11 mouse cellular contexts compared by ENCODE assay signal in the genomic region with DNA sequence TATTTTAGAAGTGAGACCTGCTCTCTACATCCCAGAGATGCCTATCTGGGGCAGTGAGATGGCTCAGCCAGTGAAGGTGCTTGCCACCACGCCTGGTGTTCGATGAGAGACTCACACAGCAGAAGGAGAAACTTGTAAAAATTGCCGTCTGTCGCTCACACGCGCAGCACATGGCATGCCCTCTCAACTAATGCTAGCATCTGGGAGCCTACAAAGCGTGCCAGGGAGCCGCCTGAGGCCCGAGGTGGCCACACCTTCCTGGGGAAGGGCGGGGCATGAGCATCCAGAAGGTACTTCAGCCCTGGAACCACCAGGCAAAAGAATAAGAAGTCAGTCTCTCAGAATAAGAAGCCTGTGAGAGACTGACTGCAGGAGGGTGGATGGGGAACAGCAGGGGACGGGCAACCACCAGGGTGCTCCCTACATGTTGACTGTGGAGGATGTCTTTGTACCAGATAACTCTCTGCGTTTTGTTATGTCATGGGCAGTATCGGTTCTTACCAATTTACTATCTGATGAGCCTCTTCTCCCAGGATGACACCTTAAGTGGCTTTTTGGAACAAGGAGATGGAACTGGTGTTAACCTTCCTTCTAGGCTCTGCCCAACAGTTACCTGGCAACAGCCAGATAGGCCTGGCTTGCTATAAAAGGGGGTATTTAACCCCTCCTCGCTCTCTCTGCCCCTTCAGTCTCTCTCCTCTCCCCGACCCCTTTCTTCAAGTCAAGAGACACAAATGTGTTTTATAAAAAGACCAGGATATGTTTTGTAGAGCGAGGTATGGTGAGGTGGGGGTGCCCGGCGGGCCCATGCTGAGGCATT. TPM values are rescaled to one million over a fixed set of nuclear protein-coding genes. Genes with fewer than 3 reads are reported as not detected.
DNase-seq lines count a peak whose midpoint lies in the region; ATAC-seq and TF ChIP-seq lines count a peak whose summit lies in the region.
"Had no signal": no experiment of that assay in that cellular context is flagged by ENCODE, and none has a peak within 500 bp of the region (broad histone marks: within the 10 kb centered on the region; RNA-seq: fewer than 3 reads in every experiment).

No protein-coding gene starts in this region.

- intact Hi-C loops in left cerebral cortex, postnatal 14 days (cut with DNase I) = no loop called here

- H3K27ac ChIP-seq in ES-E14 (ENCODE audit: insufficient read depth, low read depth, low read length, poor library complexity, severe bottlenecking) = no peak overlapping the region
- peak overlapping the region; percentile 83 for H3K27ac ChIP-seq in hindbrain, embryonic 10.5 days
- H3K27ac ChIP-seq in liver, embryonic 16.5 days (ENCODE audit: low read length) = no peak overlapping the region

- peaks cover 4 to 17% of the 10 kb centered on the region in 2 experiments; a peak in 3 of 4 replicates for H3K4me1 ChIP-seq in ES-E14 (ENCODE audit: control insufficient read depth in 2 of 2, insufficient read depth in 2 of 2, low read length in 2 of 2, poor library complexity in 1 of 2)
- peaks cover 29% of the 10 kb centered on the region for H3K4me1 ChIP-seq in hindbrain, embryonic 10.5 days (replicated peaks)
- peaks cover 38% of the 10 kb centered on the region for H3K4me1 ChIP-seq in liver, embryonic 16.5 days (ENCODE audit: control insufficient read depth, low read depth, low read length)

- 0 out of 2 replicates have a peak, but pooled peaks cover 2% of the 10 kb centered on the region for H3K27me3 ChIP-seq in hindbrain, embryonic 10.5 days (ENCODE audit: insufficient read depth, poor library complexity, severe bottlenecking)
- H3K27me3 ChIP-seq in liver, embryonic 16.5 days (ENCODE audit: control insufficient read depth, insufficient read depth, low read depth, low read length) = no peaks in the 10 kb centered on the region; the same call in 1 of the 2 replicates

- H3K9ac ChIP-seq in ES-E14 (ENCODE audit: insufficient read depth, low read depth, low read length, poor library complexity, severe bottlenecking) = peak overlapping the region; percentile 24; the same call in 1 of the 2 replicates
- no peak overlapping the region for H3K9ac ChIP-seq in liver, embryonic 16.5 days (ENCODE audit: low read depth, low read length)

- H3K4me2 ChIP-seq in liver, embryonic 16.5 days (ENCODE audit: low read depth, low read length) = no peak overlapping the region

- no peaks in the 10 kb centered on the region for H3K36me3 ChIP-seq in ES-E14 (ENCODE audit: control insufficient read depth, insufficient read depth, low read length, poor library complexity, severe bottlenecking)
- no peaks in the 10 kb centered on the region for H3K36me3 ChIP-seq in hindbrain, embryonic 10.5 days
- H3K36me3 ChIP-seq in liver, embryonic 16.5 days (ENCODE audit: control insufficient read depth, insufficient read depth) = no peaks in the 10 kb centered on the region

- WGBS in hindbrain, embryonic 10.5 days = 17% methylated on average over 18 of the region's 18 CpGs
- WGBS in liver, embryonic 16.5 days (ENCODE audit: insufficient replicate concordance) = 32% methylated on average over 18 of the region's 18 CpGs

- 0 out of 2 replicates have a peak, but pooled peaks cover 4% of the 10 kb centered on the region for H3K9me3 ChIP-seq in ES-E14 (ENCODE audit: control insufficient read depth, insufficient read depth, low read depth, low read length)
- H3K9me3 ChIP-seq in hindbrain, embryonic 10.5 days = no peaks in the 10 kb centered on the region
- no peaks in the 10 kb centered on the region for H3K9me3 ChIP-seq in liver, embryonic 16.5 days (replicated peaks; ENCODE audit: control insufficient read depth, low read length)

- H3K4me3 ChIP-seq in ES-E14 (ENCODE audit: insufficient read depth in 1 of 2, low read depth in 1 of 2, low read length in 2 of 2, poor library complexity in 1 of 2, severe bottlenecking in 1 of 2) = no peak overlapping the region
- peak overlapping the region; percentile 37 for H3K4me3 ChIP-seq in hindbrain, embryonic 10.5 days
- no peak overlapping the region for H3K4me3 ChIP-seq in liver, embryonic 16.5 days (ENCODE audit: low read depth, low read length)

- DNase-seq in ES-E14 (ENCODE audit: low read depth, low spot score) = no peak
- peak; percentile 40 for DNase-seq in brain, adult 2 months (ENCODE audit: low read depth, low spot score)
- DNase-seq in hindbrain, embryonic 10.5 days (ENCODE audit: low spot score) = no peak
- no peak for DNase-seq in left cerebral cortex, postnatal 14 days (ENCODE audit: low spot score in 2 of 2)
- DNase-seq in T-cell, adult 2 months (ENCODE audit: low spot score) = no peak
- DNase-seq in urinary bladder, postnatal 36 days (ENCODE audit: low spot score in 2 of 2) = no peak

- in situ Hi-C loops in ES-E14 (cut with MboI; ENCODE audit: low sequenced_read_pairs in 2 of 2, unreplicated experiment in 2 of 2) = no loop called here

- peak; percentile 42; the same call in 1 of the 2 replicates for ATAC-seq in liver, embryonic 16.5 days (ENCODE audit: low read depth)

TF ChIP-seq in ES-E14, 5 proteins besides CTCF, POLR2A, EP300 and RAD21:
- no peak for TF ChIP-seq MAFK (IDR thresholded peaks at IDR 0.05; ENCODE audit: insufficient read depth, low read depth, low read length)
- no peak for TF ChIP-seq ZC3H11A (IDR thresholded peaks at IDR 0.05; ENCODE audit: borderline replicate concordance, low read depth, low read length)
- TF ChIP-seq HCFC1 (IDR thresholded peaks at IDR 0.05; ENCODE audit: borderline replicate concordance, insufficient read depth, low read length) = no peak
- no peak for TF ChIP-seq ZNF384 (IDR thresholded peaks at IDR 0.05; ENCODE audit: low read depth, low read length)
- no peak for TF ChIP-seq CHD2 (IDR thresholded peaks at IDR 0.05; ENCODE audit: low read depth, low read length)

RNA-seq across cellular contexts. Expression of gene Rdm1, which starts 9.8 kb away (rescaled TPM):
- 81.1 and 99.0 TPM in 2 replicates for total RNA-seq in ES-E14 (2012; rRNA removed)
- polyA plus RNA-seq in hindbrain, embryonic 10.5 days (2016; fragmentation: Nextera tagmentation; extraction: Ambion mirVana) = 34.2 and 39.4 TPM in 2 replicates
- polyA plus RNA-seq in liver, embryonic 16.5 days (2015; fragmentation: Nextera tagmentation; extraction: Ambion mirVana) = 10.1 and 13.2 TPM in 2 replicates
- total RNA-seq in left cerebral cortex, postnatal 14 days (2021) = 1 to 10 TPM; 4.3 to 4.9 TPM

RNA-seq across cellular contexts. Expression of gene Gm11634, which starts 18.1 kb away (rescaled TPM):
- total RNA-seq in ES-E14 (2012; rRNA removed) = not detected in 2 replicates
- not detected in 2 replicates for polyA plus RNA-seq in hindbrain, embryonic 10.5 days (2016; fragmentation: Nextera tagmentation; extraction: Ambion mirVana)
- polyA plus RNA-seq in liver, embryonic 16.5 days (2015; fragmentation: Nextera tagmentation; extraction: Ambion mirVana) = 0.15 TPM in 1 of 2 replicates, not detected in the other
- total RNA-seq in left cerebral cortex, postnatal 14 days (2021) = not detected
- total RNA-seq: adrenal gland, adult 8-10 months; gastrocnemius, postnatal 4 days; liver, adult 2 months had no signal
- polyA plus RNA-seq: liver, adult 2 months; small intestine, adult 2 months had no signal

RNA-seq across cellular contexts. Expression of gene Tmem106a, which starts 35.1 kb away (rescaled TPM):
- 5.8 and 7.0 TPM in 2 replicates for total RNA-seq in ES-E14 (2012; rRNA removed)
- 1.7 and 4.3 TPM in 2 replicates for polyA plus RNA-seq in hindbrain, embryonic 10.5 days (2016; fragmentation: Nextera tagmentation; extraction: Ambion mirVana)
- 7.4 and 8.0 TPM in 2 replicates for polyA plus RNA-seq in liver, embryonic 16.5 days (2015; fragmentation: Nextera tagmentation; extraction: Ambion mirVana)
- 1 to 10 TPM; 1.3 to 2.0 TPM for total RNA-seq in left cerebral cortex, postnatal 14 days (2021)

RNA-seq across cellular contexts. Expression of gene Arl4d, which starts 48.2 kb away (rescaled TPM):
- 11.2 and 13.8 TPM in 2 replicates for total RNA-seq in ES-E14 (2012; rRNA removed)
- 7.9 and 9.4 TPM in 2 replicates for polyA plus RNA-seq in hindbrain, embryonic 10.5 days (2016; fragmentation: Nextera tagmentation; extraction: Ambion mirVana)
- polyA plus RNA-seq in liver, embryonic 16.5 days (2015; fragmentation: Nextera tagmentation; extraction: Ambion mirVana) = 0.99 and 1.3 TPM in 2 replicates
- total RNA-seq in left cerebral cortex, postnatal 14 days (2021) = 10 to 100 TPM; 23.2 to 39.8 TPM

Comparison
In these comparisons a context has a peak if more than half of its experiments do, and no peak if none do; other contexts are left out.
1. RNA of gene Rdm1, which starts 9.8 kb away (total RNA-seq): 81.1 to 99.0 TPM in ES-E14; 4.3 to 4.9 TPM in left cerebral cortex, postnatal 14 days; every median in the first group is over 10 times any median in the second.